Mouse (Mus musculus) forebrain, embryonic 16.5 days (tissue): ENCODE data around the gene Myt1l. TPM values are rescaled to one million over a fixed set of nuclear protein-coding genes. Genes with fewer than 3 reads are reported as not detected.
A peak's percentile ranks its signal among the peaks of the same experiment; 100 is the strongest.

Experiments used
- ATAC-seq: fragments of 200-750 bp; cut with Nextera tagmentation; 2 replicates; pipeline ENCODE4 v1.8.0; 2017; ENCODE audit warnings: mild to moderate bottlenecking, moderate library complexity
- H3K27ac ChIP-seq: fragments of 300-500 bp; sonication (generic); 2 replicates; pipeline ENCODE4 v1.5.1; 2014; ENCODE audit warnings: low read length, control low read depth
- H3K27me3 ChIP-seq: fragments of 300-500 bp; sonication (generic); replicated peaks from 2 replicates; pipeline ENCODE4 v1.6.1; 2014; ENCODE audit warnings: low read length; ENCODE audit not compliant: control insufficient read depth, insufficient read depth
- H3K36me3 ChIP-seq: fragments of 300-500 bp; sonication (generic); 2 replicates; pipeline ENCODE4 v1.6.1; 2014; ENCODE audit not compliant: control insufficient read depth, insufficient read depth
- H3K4me1 ChIP-seq: fragments of 300-500 bp; sonication (generic); replicated peaks from 2 replicates; pipeline ENCODE4 v1.6.1; 2014; ENCODE audit warnings: low read length; ENCODE audit not compliant: control insufficient read depth, insufficient read depth
- H3K4me2 ChIP-seq: fragments of 300-500 bp; sonication (generic); 2 replicates; pipeline ENCODE4 v1.6.1; 2014; ENCODE audit warnings: mild to moderate bottlenecking, low read length, control low read depth
- H3K4me3 ChIP-seq: fragments of 300-500 bp; sonication (generic); replicated peaks from 2 replicates; pipeline ENCODE4 v1.5.1; 2014; ENCODE audit warnings: mild to moderate bottlenecking, low read length, control low read depth
- H3K9ac ChIP-seq: fragments of 300-500 bp; sonication (generic); replicated peaks from 2 replicates; pipeline ENCODE4 v1.6.1; 2014; ENCODE audit warnings: low read depth, low read length, control low read depth
- H3K9me3 ChIP-seq: fragments of 300-500 bp; sonication (generic); 2 replicates; pipeline ENCODE4 v1.6.1; 2016; ENCODE audit warnings: low read length; ENCODE audit not compliant: control insufficient read depth
- WGBS: fragments of 180-500 bp; shearing (Covaris S2); extraction: QIAGEN DNeasy Blood & Tissue Kit; methylation state at CpG from one replicate; pipeline ENCODE4 v1.1.7; 2014; 5-methylcytosine and 5-hydroxymethylcytosine counted together
- polyA plus RNA-seq: library from polyadenylated mRNA; unstranded; fragments of >200 nt; fragmentation: Nextera tagmentation; extraction: Ambion mirVana; gene quantifications from 2 replicates; pipeline ENCODE4 v1.2.1, GENCODE M21; 2015

Myt1l gene
- polyA plus RNA-seq, 1 experiment from 2014 or later, result 316 TPM

GRCm38 (mm10) chr12:29604659-29605058 lies 76.5 kb downstream of the Myt1l start:
- no peak for ATAC-seq
- H3K9me3 ChIP-seq, result no peaks in the 10 kb centered on the region
- 88% methylated on average over 7 of the region's 7 CpGs for WGBS
- H3K4me2 ChIP-seq, result no peak overlapping the region
- no peak overlapping the region for H3K4me3 ChIP-seq
- peaks cover 12% of the 10 kb centered on the region; the same call in 1 of the 2 replicates for H3K4me1 ChIP-seq
- no peaks in the 10 kb centered on the region for H3K27me3 ChIP-seq
- no peak overlapping the region for H3K27ac ChIP-seq
- no peaks in the 10 kb centered on the region for H3K36me3 ChIP-seq
- H3K9ac ChIP-seq, result no peak overlapping the region

GRCm38 (mm10) chr12:29605124-29605523 lies 76.9 kb downstream of the Myt1l start:
- WGBS, result 78% methylated on average over 5 of the region's 5 CpGs
- no peak; the same call in 1 of the 2 replicates for ATAC-seq
- no peak overlapping the region for H3K27ac ChIP-seq
- no peaks in the 10 kb centered on the region for H3K9me3 ChIP-seq
- H3K4me2 ChIP-seq, result no peak overlapping the region
- no peak overlapping the region for H3K9ac ChIP-seq
- H3K4me1 ChIP-seq, result peaks cover 12% of the 10 kb centered on the region; the same call in 1 of the 2 replicates
- no peak overlapping the region for H3K4me3 ChIP-seq
- H3K36me3 ChIP-seq, result no peaks in the 10 kb centered on the region
- no peaks in the 10 kb centered on the region for H3K27me3 ChIP-seq

- Histone ChIP-seq H3K9ac (no peak overlapping the region), H3K4me1 (peaks cover 8% of the 10 kb centered on the region; the same call in 1 of the 2 replicates), H3K4me3 (no peak overlapping the region), H3K9me3 (no peaks in the 10 kb centered on the region), H3K27me3 (no peaks in the 10 kb centered on the region), H3K4me2 (no peak overlapping the region), H3K36me3 (no peaks in the 10 kb centered on the region), H3K27ac (no peak overlapping the region)
- WGBS, result 80% methylated on average over 6 of the region's 6 CpGs
- ATAC-seq, result no peak
Observed at GRCm38 (mm10) chr12:29606221-29606620, 78.0 kb downstream of the Myt1l start.

GRCm38 (mm10) chr12:29617746-29618145 lies 89.6 kb downstream of the Myt1l start:
- H3K9ac ChIP-seq, result no peak overlapping the region
- no peak for ATAC-seq

GRCm38 (mm10) chr12:29621530-29621929 lies 93.3 kb downstream of the Myt1l start:
- Histone ChIP-seq H3K27ac (no peak overlapping the region), H3K9me3 (no peaks in the 10 kb centered on the region), H3K4me1 (peaks cover 6% of the 10 kb centered on the region; the same call in 1 of the 2 replicates), H3K4me3 (no peak overlapping the region), H3K4me2 (no peak overlapping the region), H3K36me3 (no peaks in the 10 kb centered on the region), H3K27me3 (no peaks in the 10 kb centered on the region), H3K9ac (no peak overlapping the region)
- 71% methylated on average over 5 of the region's 5 CpGs for WGBS
- peak; percentile 52 for ATAC-seq

More at GRCm38 (mm10) chr12:29617746-29618145, 89.6 kb downstream of the Myt1l start:
- H3K27me3 ChIP-seq, result no peaks in the 10 kb centered on the region
- peaks cover 3% of the 10 kb centered on the region; the same call in 1 of the 2 replicates for H3K4me1 ChIP-seq
- no peak overlapping the region for H3K4me2 ChIP-seq
- H3K27ac ChIP-seq, result no peak overlapping the region
- H3K9me3 ChIP-seq, result no peaks in the 10 kb centered on the region
- H3K4me3 ChIP-seq, result no peak overlapping the region
- H3K36me3 ChIP-seq, result no peaks in the 10 kb centered on the region

- Histone ChIP-seq H3K4me1 (peaks cover 31% of the 10 kb centered on the region), H3K27me3 (no peaks in the 10 kb centered on the region), H3K9me3 (no peaks in the 10 kb centered on the region), H3K36me3 (no peaks in the 10 kb centered on the region), H3K9ac (no peak overlapping the region), H3K27ac (peak overlapping the region; percentile 58), H3K4me2 (no peak overlapping the region), H3K4me3 (no peak overlapping the region)
- no peak for ATAC-seq
- WGBS, result 61% methylated on average over 15 of the region's 15 CpGs
Observed at GRCm38 (mm10) chr12:29627956-29628750, 100.0 kb downstream of the Myt1l start.

GRCm38 (mm10) chr12:29629875-29630538 lies 101.8 kb downstream of the Myt1l start:
- H3K27me3 ChIP-seq, result no peaks in the 10 kb centered on the region
- ATAC-seq, result peak; percentile 92
- peak overlapping the region; percentile 27; the same call in 1 of the 2 replicates for H3K4me2 ChIP-seq
- peaks cover 35% of the 10 kb centered on the region for H3K4me1 ChIP-seq
- H3K27ac ChIP-seq, result peak overlapping the region; percentile 88
- 14% methylated on average over 10 of the region's 10 CpGs for WGBS
- H3K9me3 ChIP-seq, result no peaks in the 10 kb centered on the region
- H3K9ac ChIP-seq, result peak overlapping the region; percentile 23; the same call in 1 of the 2 replicates
- H3K36me3 ChIP-seq, result no peaks in the 10 kb centered on the region
- H3K4me3 ChIP-seq, result no peak overlapping the region

- Histone ChIP-seq H3K4me3 (no peak overlapping the region), H3K27me3 (no peaks in the 10 kb centered on the region), H3K36me3 (no peaks in the 10 kb centered on the region), H3K9ac (no peak overlapping the region), H3K4me1 (peaks cover 25% of the 10 kb centered on the region), H3K9me3 (no peaks in the 10 kb centered on the region), H3K4me2 (no peak overlapping the region), H3K27ac (no peak overlapping the region)
- 80% methylated on average over 2 of the region's 2 CpGs for WGBS
- no peak for ATAC-seq
Observed at GRCm38 (mm10) chr12:29634509-29634908, 106.3 kb downstream of the Myt1l start.

- H3K4me1 ChIP-seq, result peaks cover 31% of the 10 kb centered on the region
- H3K9ac ChIP-seq, result no peak overlapping the region
- H3K9me3 ChIP-seq, result no peaks in the 10 kb centered on the region
- no peak overlapping the region for H3K4me3 ChIP-seq
- peak overlapping the region; percentile 89 for H3K27ac ChIP-seq
- ATAC-seq, result peak; percentile 60
- H3K27me3 ChIP-seq, result no peaks in the 10 kb centered on the region
- 48% methylated on average over 11 of the region's 11 CpGs for whole genome bisulfite sequencing
- peaks cover 3% of the 10 kb centered on the region; the same call in 1 of the 2 replicates for H3K36me3 ChIP-seq
- H3K4me2 ChIP-seq, result 0 out of 2 replicates have a peak overlapping the region, but pooled peaks have one; percentile 7
Observed at GRCm38 (mm10) chr12:29639543-29640196, 111.5 kb downstream of the Myt1l start.
